Mouse (Mus musculus): ENCODE measurements at regions not wholly inside any gene's neighbourhood (a gene's known extent, or its start where the extent isn't known, plus 50 kb on each side); places are given as distances from the start of the nearest gene placed in this dataset.

- in situ Hi-C loops (cut with MboI; ENCODE audit: low pct_unique_long_range_greater_than_20kb), result no loop called here
- TF ChIP-seq CTCF (IDR thresholded peaks at IDR 0.05), result no peak
- ChIA-PET POLR2A (no interaction called here), CTCF (interaction anchor here (1.5 kb wide), 1 partner anchor 10 kb away, joined by 3 read pairs; no protein-coding TSS in a partner anchor)
- ATAC-seq (no peak), DNase-seq (ENCODE audit: low read depth, low spot score) (no peak)
- no peaks in the 10 kb centered on the region for H3K27me3 ChIP-seq
Observed at GRCm38 (mm10) chr11:117036977-117037376, 78.0 kb upstream of the Sec14l1 start.

- CTCF ChIA-PET, result interaction anchor here (1.5 kb wide), 1 partner anchor 8 kb away, joined by 3 read pairs; no protein-coding TSS in a partner anchor
- DNase-seq (ENCODE audit: low read depth, low spot score) (no peak), ATAC-seq (no peak)
- TF ChIP-seq CTCF (IDR thresholded peaks at IDR 0.05), result peak; percentile 45
- POLR2A ChIA-PET, result no interaction called here
- in situ Hi-C loops (cut with MboI; ENCODE audit: low pct_unique_long_range_greater_than_20kb), result no loop called here
- no peaks in the 10 kb centered on the region for H3K27me3 ChIP-seq
Observed at GRCm38 (mm10) chr11:117038282-117039106, 76.5 kb upstream of the Sec14l1 start.

- ATAC-seq (no peak), DNase-seq (ENCODE audit: low read depth, low spot score) (no peak)
- CTCF ChIA-PET, result no interaction called here
- no peaks in the 10 kb centered on the region for H3K27me3 ChIP-seq
- POLR2A ChIA-PET, result no interaction called here
- no peak for TF ChIP-seq CTCF (IDR thresholded peaks at IDR 0.05)
- in situ Hi-C loops (cut with MboI; ENCODE audit: low pct_unique_long_range_greater_than_20kb), result loop anchor here (10.0 kb wide), 1 partner anchor 156 kb away; no protein-coding TSS in a partner anchor
Observed at GRCm38 (mm10) chr11:117040829-117041228, 74.1 kb upstream of the Sec14l1 start.

- POLR2A ChIA-PET, result no interaction called here
- in situ Hi-C loops (cut with MboI; ENCODE audit: low pct_unique_long_range_greater_than_20kb), result loop anchor here (10.0 kb wide), 1 partner anchor 158 kb away; no protein-coding TSS in a partner anchor
- no peaks in the 10 kb centered on the region for H3K27me3 ChIP-seq
- TF ChIP-seq CTCF (IDR thresholded peaks at IDR 0.05), result no peak
- DNase-seq (ENCODE audit: low read depth, low spot score) (peak; percentile 20), ATAC-seq (no peak)
- CTCF ChIA-PET, result interaction anchor here (1.1 to 1.4 kb wide), 2 partner anchors 16 kb away, joined by 3 read pairs; no protein-coding TSS in a partner anchor
Observed at GRCm38 (mm10) chr11:117042336-117042735, 72.6 kb upstream of the Sec14l1 start.

- ChIA-PET POLR2A (interaction anchor here (0.9 kb wide), 1 partner anchor 13 kb away, joined by 3 read pairs; no protein-coding TSS in a partner anchor), CTCF (no interaction called here)
- no peak for DNase-seq (ENCODE audit: low read depth, low spot score)
- ATAC-seq, result no peak
- H3K27me3 ChIP-seq, result no peaks in the 10 kb centered on the region
- in situ Hi-C loops (cut with MboI; ENCODE audit: low pct_unique_long_range_greater_than_20kb), result loop anchor here (10.0 kb wide), 1 partner anchor 159 kb away; no protein-coding TSS in a partner anchor
- TF ChIP-seq CTCF (IDR thresholded peaks at IDR 0.05), result peak; percentile 69
Observed at GRCm38 (mm10) chr11:117043524-117043923, 71.4 kb upstream of the Sec14l1 start.

- DNase-seq (ENCODE audit: low read depth, low spot score) (no peak), ATAC-seq (no peak)
- CTCF ChIA-PET, result no interaction called here
- in situ Hi-C loops (cut with MboI; ENCODE audit: low pct_unique_long_range_greater_than_20kb), result loop anchor here (5.0 to 10.0 kb wide), 2 partner anchors 160 to 402 kb away; no protein-coding TSS in a partner anchor
- no peaks in the 10 kb centered on the region for H3K27me3 ChIP-seq
- POLR2A ChIA-PET, result no interaction called here
- no peak for TF ChIP-seq CTCF (IDR thresholded peaks at IDR 0.05)
Observed at GRCm38 (mm10) chr11:117044731-117045130, 70.2 kb upstream of the Sec14l1 start.

- in situ Hi-C loops (cut with MboI; ENCODE audit: low pct_unique_long_range_greater_than_20kb), result loop anchor here (5.0 to 10.0 kb wide), 2 partner anchors 162 to 404 kb away; no protein-coding TSS in a partner anchor
- no peak for ATAC-seq
Observed at GRCm38 (mm10) chr11:117046636-117047035, 68.3 kb upstream of the Sec14l1 start.

GRCm38 (mm10) chr11:117047172-117047950, 67.6 kb upstream of the Sec14l1 start:
- CTCF ChIA-PET, result interaction anchor here (1.2 to 1.6 kb wide), 2 partner anchors 9 to 10 kb away, joined by 3 to 4 read pairs; no protein-coding TSS in a partner anchor
- no peak for TF ChIP-seq CTCF (IDR thresholded peaks at IDR 0.05)
- ATAC-seq, result no peak
- no peak for DNase-seq (ENCODE audit: low read depth, low spot score)
- in situ Hi-C loops (cut with MboI; ENCODE audit: low pct_unique_long_range_greater_than_20kb), result loop anchor here (5.0 to 10.0 kb wide), 2 partner anchors 163 to 405 kb away; no protein-coding TSS in a partner anchor
- no peaks in the 10 kb centered on the region for H3K27me3 ChIP-seq
- POLR2A ChIA-PET, result no interaction called here

More at GRCm38 (mm10) chr11:117046636-117047035, 68.3 kb upstream of the Sec14l1 start:
- no peak for DNase-seq (ENCODE audit: low read depth, low spot score)
- ChIA-PET POLR2A (no interaction called here), CTCF (interaction anchor here (1.2 to 1.3 kb wide), 2 partner anchors 9 to 161 kb away, joined by 3 read pairs; no protein-coding TSS in a partner anchor)
- H3K27me3 ChIP-seq, result no peaks in the 10 kb centered on the region
- TF ChIP-seq CTCF (IDR thresholded peaks at IDR 0.05), result no peak

GRCm38 (mm10) chr11:117048911-117049310, 66.1 kb upstream of the Sec14l1 start:
- ATAC-seq (no peak), DNase-seq (ENCODE audit: low read depth, low spot score) (no peak)
- H3K27me3 ChIP-seq, result no peaks in the 10 kb centered on the region
- CTCF ChIA-PET, result no interaction called here
- POLR2A ChIA-PET, result no interaction called here
- TF ChIP-seq CTCF (IDR thresholded peaks at IDR 0.05), result peak; percentile 39
- in situ Hi-C loops (cut with MboI; ENCODE audit: low pct_unique_long_range_greater_than_20kb), result loop anchor here (5.0 to 10.0 kb wide), 2 partner anchors 164 to 407 kb away; no protein-coding TSS in a partner anchor

- no peak for ATAC-seq
- H3K27me3 ChIP-seq, result no peaks in the 10 kb centered on the region
- DNase-seq (ENCODE audit: low read depth, low spot score), result no peak
- POLR2A ChIA-PET, result no interaction called here
- in situ Hi-C loops (cut with MboI; ENCODE audit: low pct_unique_long_range_greater_than_20kb), result no loop called here
- CTCF ChIA-PET, result no interaction called here
- TF ChIP-seq CTCF (IDR thresholded peaks at IDR 0.05), result no peak
Observed at GRCm38 (mm10) chr11:117050788-117051187, 64.2 kb upstream of the Sec14l1 start.
